Mouse (Mus musculus): ENCODE results near the gene Mgea5.

Mgea5 gene

GRCm38 (mm10) chr19:45796879-45797278 lies 13.2 kb upstream of the Mgea5 start:
- ATAC-seq (ENCODE audit: insufficient number of reproducible peaks, low FRiP score, low TSS enrichment) = no peak

GRCm38 (mm10) chr19:45796061-45796556 lies 12.5 kb upstream of the Mgea5 start:
- ATAC-seq (ENCODE audit: insufficient number of reproducible peaks, low FRiP score, low TSS enrichment) = no peak

- ATAC-seq (ENCODE audit: insufficient number of reproducible peaks, low FRiP score, low TSS enrichment) = no peak
Observed at GRCm38 (mm10) chr19:45795406-45795944, 11.8 kb upstream of the Mgea5 start.

GRCm38 (mm10) chr19:45794718-45795117 lies 11.1 kb upstream of the Mgea5 start:
- ATAC-seq (ENCODE audit: insufficient number of reproducible peaks, low FRiP score, low TSS enrichment) = no peak

GRCm38 (mm10) chr19:45792404-45792803 lies 8.8 kb upstream of the Mgea5 start:
- no peak for ATAC-seq (ENCODE audit: insufficient number of reproducible peaks, low FRiP score, low TSS enrichment)

- ATAC-seq (ENCODE audit: insufficient number of reproducible peaks, low FRiP score, low TSS enrichment) = no peak
Observed at GRCm38 (mm10) chr19:45789888-45790874, 6.5 kb upstream of the Mgea5 start.

DNA sequence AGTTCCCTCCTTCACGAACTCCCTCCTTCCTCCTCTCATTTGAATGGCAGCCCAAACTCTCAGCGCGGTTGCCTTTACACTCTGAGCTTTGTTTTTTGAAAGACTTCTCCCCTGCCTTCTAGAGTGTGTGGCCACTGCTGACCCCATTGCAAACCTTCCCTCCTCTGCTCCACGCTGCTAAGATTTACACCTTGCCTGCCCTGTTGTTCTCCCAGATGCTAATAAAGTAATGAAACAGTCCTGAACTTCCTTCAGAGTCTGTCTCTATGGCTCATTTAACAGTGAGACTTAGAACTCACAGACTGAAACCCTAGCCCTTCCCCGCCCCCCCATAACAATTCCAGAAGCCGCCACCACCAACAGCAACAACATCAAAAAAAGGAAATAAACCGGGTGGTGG lies 5.7 kb upstream of the Mgea5 start:
- no peak for ATAC-seq (ENCODE audit: insufficient number of reproducible peaks, low FRiP score, low TSS enrichment)

DNA sequence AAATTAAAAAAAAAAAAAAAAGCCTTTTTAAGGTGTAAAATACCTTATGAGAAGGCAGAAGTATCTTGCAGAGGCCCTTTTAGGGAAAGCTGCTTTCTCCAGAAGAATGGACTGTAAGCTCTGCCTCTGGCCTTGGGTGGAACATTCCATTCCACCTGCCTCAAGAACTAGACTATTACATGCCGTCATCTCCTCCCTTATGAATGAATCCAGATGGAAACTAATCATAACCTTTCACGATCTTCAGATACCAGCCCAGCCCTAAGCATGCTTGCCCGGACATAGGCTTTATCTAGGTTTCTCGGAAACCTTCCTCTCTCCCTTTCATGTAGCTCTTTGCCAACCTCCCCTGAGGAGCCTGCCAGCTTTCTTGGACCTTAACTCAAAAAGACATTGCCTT lies 4.7 kb upstream of the Mgea5 start:
- ATAC-seq (ENCODE audit: insufficient number of reproducible peaks, low FRiP score, low TSS enrichment) = no peak

- no peak for ATAC-seq (ENCODE audit: insufficient number of reproducible peaks, low FRiP score, low TSS enrichment)
Observed at GRCm38 (mm10) chr19:45787450-45787849, 3.8 kb upstream of the Mgea5 start.

- no peak for ATAC-seq (ENCODE audit: insufficient number of reproducible peaks, low FRiP score, low TSS enrichment)
Observed at GRCm38 (mm10) chr19:45785470-45785869, 1.8 kb upstream of the Mgea5 start.

DNA sequence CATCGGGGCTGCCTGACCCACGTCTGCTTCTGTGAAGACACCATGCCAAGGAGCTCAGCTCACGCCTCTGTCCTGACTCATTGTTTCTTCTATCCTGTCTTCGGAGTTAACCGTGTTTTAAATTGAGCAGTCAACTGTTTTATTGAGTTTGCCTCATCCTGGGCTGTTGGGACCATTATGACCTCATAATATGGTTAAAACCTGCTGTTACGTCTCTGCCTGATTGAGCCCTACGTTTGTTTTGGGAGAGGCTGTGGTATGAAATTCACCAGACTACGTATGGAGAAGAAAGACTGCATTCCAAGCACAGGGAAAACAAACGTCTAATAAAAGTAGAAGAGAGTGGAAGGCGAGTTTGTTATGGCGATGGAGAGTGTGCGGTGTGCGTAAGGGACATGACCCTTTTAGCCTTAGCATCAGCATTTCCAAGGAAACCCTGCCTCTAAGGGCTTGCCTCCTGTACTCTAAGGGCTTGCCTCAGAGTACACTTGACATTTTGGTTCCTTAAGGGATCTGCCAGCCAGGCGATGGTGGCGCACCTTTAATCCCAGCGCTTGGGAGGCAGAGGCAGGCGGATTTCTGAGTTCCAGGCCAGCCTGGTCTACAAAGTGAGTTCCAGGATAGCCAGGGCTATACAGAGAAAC lies 418 bp upstream of the Mgea5 start:
- ATAC-seq (ENCODE audit: insufficient number of reproducible peaks, low FRiP score, low TSS enrichment) = no peak

DNA sequence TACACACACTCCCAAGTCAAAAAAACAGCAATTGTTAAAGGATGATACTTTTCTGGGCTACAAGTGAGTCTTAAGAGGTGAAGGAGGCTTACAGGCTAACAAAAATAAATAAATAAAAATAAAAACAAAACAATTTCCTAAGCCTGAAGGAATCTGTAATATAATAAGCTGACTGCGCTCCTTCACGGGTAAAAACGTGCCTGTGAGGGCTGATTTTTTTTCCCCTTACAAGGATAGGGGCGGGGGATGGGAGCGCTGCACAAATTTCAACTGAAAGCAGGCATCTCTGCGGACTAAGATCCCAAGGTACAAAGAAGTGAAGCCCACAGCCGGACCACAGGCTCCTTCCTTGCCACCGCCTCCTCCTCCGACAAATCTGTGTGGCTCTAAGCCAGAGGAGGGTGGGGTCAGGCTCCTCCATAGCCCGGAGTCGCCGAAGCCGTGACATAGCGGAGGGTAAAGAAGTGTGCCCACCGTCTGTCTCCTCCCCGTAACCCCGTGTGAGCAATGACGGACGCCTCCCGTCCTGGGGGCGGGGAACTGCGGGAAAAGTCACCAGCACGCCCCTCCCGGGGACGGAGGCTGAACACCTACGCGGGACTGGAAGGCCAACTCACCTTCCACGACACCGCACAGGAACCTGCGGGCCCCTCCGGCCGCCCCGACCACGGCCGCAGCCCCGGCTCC lies 1.2 kb downstream of the Mgea5 start:
- ATAC-seq (ENCODE audit: insufficient number of reproducible peaks, low FRiP score, low TSS enrichment) = peak; percentile 38; the same call in 1 of the 2 replicates

- no peak for ATAC-seq (ENCODE audit: insufficient number of reproducible peaks, low FRiP score, low TSS enrichment)
Observed at GRCm38 (mm10) chr19:45781676-45782075, 2.0 kb downstream of the Mgea5 start.

DNA sequence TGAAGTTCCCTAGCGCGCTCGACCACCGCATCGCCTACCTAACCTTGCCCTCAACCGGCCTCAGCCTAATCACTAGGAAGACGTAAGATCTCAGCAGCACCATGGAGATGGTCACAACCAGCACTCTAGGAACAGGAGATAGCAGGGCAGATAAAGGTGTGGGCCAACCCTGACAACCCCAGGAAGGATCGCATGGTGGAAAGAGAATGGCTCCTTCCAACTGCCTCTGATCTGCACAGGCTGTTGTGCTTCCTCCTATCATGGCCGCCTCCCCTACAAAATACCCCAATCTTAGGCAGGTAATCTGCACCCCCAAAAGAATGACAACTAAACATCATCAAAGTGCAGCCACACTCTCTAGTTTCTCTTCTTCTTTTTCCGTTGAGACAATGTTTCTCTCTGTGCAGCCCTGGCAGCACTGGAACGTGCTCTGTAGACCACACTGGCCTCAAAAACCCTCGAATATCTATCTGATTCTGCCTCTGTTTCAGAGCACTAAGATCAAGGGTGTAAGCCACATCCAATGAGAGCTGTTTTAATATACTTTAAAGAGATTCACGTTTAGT lies 3.2 kb downstream of the Mgea5 start:
- no peak for ATAC-seq (ENCODE audit: insufficient number of reproducible peaks, low FRiP score, low TSS enrichment)

GRCm38 (mm10) chr19:45775486-45775885 lies 8.2 kb downstream of the Mgea5 start:
- ATAC-seq (ENCODE audit: insufficient number of reproducible peaks, low FRiP score, low TSS enrichment) = no peak

GRCm38 (mm10) chr19:45771501-45771900 lies 12.1 kb downstream of the Mgea5 start:
- ATAC-seq (ENCODE audit: insufficient number of reproducible peaks, low FRiP score, low TSS enrichment) = no peak

- ATAC-seq (ENCODE audit: insufficient number of reproducible peaks, low FRiP score, low TSS enrichment) = no peak
Observed at GRCm38 (mm10) chr19:45760810-45761209, 22.8 kb downstream of the Mgea5 start.

GRCm38 (mm10) chr19:45758671-45759070 lies 25.0 kb downstream of the Mgea5 start:
- no peak for ATAC-seq (ENCODE audit: insufficient number of reproducible peaks, low FRiP score, low TSS enrichment)

DNA sequence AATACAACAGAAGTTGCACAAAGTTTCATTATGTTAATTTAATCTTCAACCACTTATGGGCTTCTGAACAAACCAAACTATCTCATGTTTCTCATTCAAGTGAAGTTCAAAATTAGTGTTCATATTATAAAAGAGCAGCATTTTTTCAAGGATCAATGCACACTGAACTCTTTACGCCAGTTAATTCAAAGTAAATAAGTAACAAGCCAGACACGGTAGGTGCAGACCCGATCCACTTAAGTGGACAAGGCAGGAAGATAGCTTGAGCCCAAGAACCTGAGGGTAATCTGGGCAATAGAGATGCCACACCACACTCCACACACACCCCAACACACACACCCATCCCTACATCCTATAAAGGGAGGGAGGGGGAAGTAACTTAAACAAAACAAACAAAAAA lies 30.1 kb downstream of the Mgea5 start:
- no peak for ATAC-seq (ENCODE audit: insufficient number of reproducible peaks, low FRiP score, low TSS enrichment)

DNA sequence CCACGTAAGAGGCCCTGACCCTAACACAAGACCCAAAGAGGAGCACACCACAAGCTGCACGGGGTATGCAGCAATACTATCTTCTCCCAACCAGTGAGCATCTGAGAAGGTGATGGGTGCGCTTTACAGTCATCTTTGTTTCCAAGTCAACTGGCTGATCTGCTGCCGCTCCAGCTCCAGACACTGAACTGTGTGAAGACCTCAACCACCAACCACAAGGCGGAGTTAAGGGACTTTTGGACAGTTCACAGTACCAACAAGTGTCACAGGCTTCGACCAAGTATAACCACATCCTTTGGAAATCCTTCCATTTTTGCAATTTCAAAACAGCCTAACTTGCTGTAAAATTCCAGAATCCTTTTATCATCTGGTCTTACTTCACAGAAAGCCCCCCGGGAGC lies 31.8 kb downstream of the Mgea5 start:
- no peak for ATAC-seq (ENCODE audit: insufficient number of reproducible peaks, low FRiP score, low TSS enrichment)
